Mouse (Mus musculus) MEL-GATA-1-ER (cell line): ENCODE data around the gene Agk.

Experiments
- DNase-seq: peaks from one replicate; pipeline ENCODE4 v3.0.0-alpha.2; 2012; ENCODE audit warnings: low read depth; ENCODE audit errors: extremely low read depth

The Agk gene

GRCm38 (mm10) chr6:40411085-40411484 lies 86.1 kb downstream of the Agk start:
- peak; percentile 27 for DNase-seq

- no peak for DNase-seq
Measured at GRCm38 (mm10) chr6:40413046-40413445, 88.1 kb downstream of the Agk start.

- no peak for DNase-seq
Measured at GRCm38 (mm10) chr6:40413565-40413964, 88.6 kb downstream of the Agk start.

GRCm38 (mm10) chr6:40415799-40416198 lies 90.8 kb downstream of the Agk start:
- no peak for DNase-seq

- DNase-seq: no peak
Measured at GRCm38 (mm10) chr6:40418386-40418785, 93.4 kb downstream of the Agk start.

- DNase-seq: no peak
Measured at GRCm38 (mm10) chr6:40421099-40421498, 96.1 kb downstream of the Agk start.

- DNase-seq: no peak
Measured at GRCm38 (mm10) chr6:40423013-40423412, 98.0 kb downstream of the Agk start.

- DNase-seq: peak; percentile 47
Measured at GRCm38 (mm10) chr6:40423774-40424173, 98.8 kb downstream of the Agk start.

- DNase-seq: no peak
Measured at GRCm38 (mm10) chr6:40427441-40427840, 102.5 kb downstream of the Agk start.

GRCm38 (mm10) chr6:40428696-40429095 lies 103.7 kb downstream of the Agk start:
- DNase-seq: no peak

- no peak for DNase-seq
Measured at GRCm38 (mm10) chr6:40429521-40429931, 104.6 kb downstream of the Agk start.

GRCm38 (mm10) chr6:40430251-40430650 lies 105.3 kb downstream of the Agk start:
- peak; percentile 61 for DNase-seq

GRCm38 (mm10) chr6:40430878-40431277 lies 105.9 kb downstream of the Agk start:
- no peak for DNase-seq

- no peak for DNase-seq
Measured at GRCm38 (mm10) chr6:40431356-40431755, 106.4 kb downstream of the Agk start.

- no peak for DNase-seq
Measured at GRCm38 (mm10) chr6:40431812-40432211, 106.8 kb downstream of the Agk start.

- DNase-seq: no peak
Measured at GRCm38 (mm10) chr6:40432346-40433275, 107.6 kb downstream of the Agk start.

GRCm38 (mm10) chr6:40434697-40435096 lies 109.7 kb downstream of the Agk start:
- no peak for DNase-seq

GRCm38 (mm10) chr6:40435151-40436046 lies 110.4 kb downstream of the Agk start:
- DNase-seq: no peak

- no peak for DNase-seq
Measured at GRCm38 (mm10) chr6:40436047-40436483, 111.1 kb downstream of the Agk start, which contains the start of gene E330009J07Rik. TSS of gene E330009J07Rik (minus strand) at chr6:40436135.

GRCm38 (mm10) chr6:40438936-40439335 lies 114.0 kb downstream of the Agk start, which contains the start of gene Wee2:
TSS of gene Wee2 (plus strand) at chr6:40439088.
- no peak for DNase-seq

- no peak for DNase-seq
Measured at GRCm38 (mm10) chr6:40439731-40440130, 114.8 kb downstream of the Agk start.

GRCm38 (mm10) chr6:40441276-40441675 lies 116.3 kb downstream of the Agk start:
- DNase-seq: no peak
